Mouse (Mus musculus): ENCODE data around the gene Adtrp. TPM values are rescaled to one million over a fixed set of nuclear protein-coding genes. Genes with fewer than 3 reads are reported as not detected.

The Adtrp gene
- polyA plus RNA-seq, 1 experiment: not detected

DNA sequence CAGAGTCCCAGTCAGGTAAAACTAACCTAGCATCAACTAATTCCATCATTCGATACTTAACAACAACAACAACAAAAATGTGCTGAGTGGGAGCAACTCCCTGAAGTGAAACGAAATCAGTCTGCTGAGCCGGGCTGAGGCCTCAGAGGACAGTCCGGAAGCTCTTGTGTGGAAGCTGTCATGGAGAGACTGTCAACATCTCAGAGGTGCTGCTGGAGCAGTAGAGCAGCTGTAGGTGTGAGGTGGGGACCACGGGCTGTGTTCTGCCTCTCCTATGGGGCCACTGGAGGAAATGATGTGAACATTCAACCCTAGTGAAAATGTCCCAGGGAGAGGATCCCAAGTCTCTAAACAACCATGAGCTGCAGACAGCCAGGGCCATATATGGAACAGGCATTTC is 94.4 kb downstream of the Adtrp start:
- TF ChIP-seq TCF3 (IDR thresholded peaks at IDR 0.05; ENCODE audit: insufficient read length, low read depth): no peak
- TF ChIP-seq MYOG (IDR thresholded peaks at IDR 0.05; ENCODE audit: control insufficient read depth in 1 of 3, insufficient read depth in 1 of 3, insufficient read length in 2 of 3, low read depth in 2 of 3): no peak
- no peak for TF ChIP-seq REST (IDR thresholded peaks at IDR 0.05; ENCODE audit: insufficient read depth, insufficient read length)
- TF ChIP-seq TCF12 (IDR thresholded peaks at IDR 0.05; ENCODE audit: insufficient read depth, poor library complexity, severe bottlenecking): no peak
- no peak for TF ChIP-seq MYOD1 (IDR thresholded peaks at IDR 0.05; ENCODE audit: control insufficient read depth in 1 of 3, insufficient read length in 2 of 3, low read depth in 2 of 3)
- no peak for TF ChIP-seq E2F4 (IDR thresholded peaks at IDR 0.05; ENCODE audit: insufficient read depth)
- TF ChIP-seq POLR2A (IDR thresholded peaks at IDR 0.05; ENCODE audit: insufficient read length, low read depth): no peak
- no peak for TF ChIP-seq MAX (IDR thresholded peaks at IDR 0.05; ENCODE audit: low read depth)
- no peak for TF ChIP-seq SRF (IDR thresholded peaks at IDR 0.05; ENCODE audit: control insufficient read depth, insufficient read length, low read depth)
- TF ChIP-seq USF1 (IDR thresholded peaks at IDR 0.05; ENCODE audit: low read depth): no peak
- no peak for TF ChIP-seq POLR2AphosphoS2 (IDR thresholded peaks at IDR 0.05; ENCODE audit: insufficient read length, low read depth)
- TF ChIP-seq CEBPB (IDR thresholded peaks at IDR 0.05; ENCODE audit: insufficient read depth, poor library complexity, severe bottlenecking): no peak
- Histone ChIP-seq H3K27me3 (ENCODE audit: control insufficient read depth, insufficient read depth, insufficient read length) (no peaks in the 10 kb centered on the region), H3K36me3 (ENCODE audit: control insufficient read depth, insufficient read depth) (no peaks in the 10 kb centered on the region), H3K79me2 (ENCODE audit: control insufficient read depth, insufficient read depth) (no peaks in the 10 kb centered on the region), H3K4me3 (no peak overlapping the region), H3K4me2 (ENCODE audit: low read depth) (no peak overlapping the region), H3ac (ENCODE audit: control insufficient read depth, insufficient read length) (no peak overlapping the region)

DNA sequence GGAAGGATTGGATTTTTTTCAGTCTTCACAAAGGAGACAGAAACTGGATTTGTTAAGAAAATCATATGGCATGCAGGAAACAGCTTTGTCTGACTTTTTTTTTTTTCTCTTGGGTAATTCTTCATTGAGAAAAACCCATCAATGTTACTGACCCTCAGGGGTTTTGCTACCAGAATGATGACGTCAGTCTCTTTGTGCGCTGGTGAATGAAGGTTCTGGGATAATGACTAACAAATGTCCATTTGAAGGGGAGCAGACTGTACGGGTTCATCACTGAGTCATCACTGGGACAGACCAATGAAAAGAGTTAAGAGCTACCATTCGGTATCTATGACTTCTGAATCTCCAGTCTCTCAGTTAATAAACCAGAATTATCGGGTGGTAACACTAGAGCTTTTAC is 97.0 kb downstream of the Adtrp start:
- TF ChIP-seq REST (IDR thresholded peaks at IDR 0.05; ENCODE audit: insufficient read depth, insufficient read length): no peak
- no peak for TF ChIP-seq TCF12 (IDR thresholded peaks at IDR 0.05; ENCODE audit: insufficient read depth, poor library complexity, severe bottlenecking)
- no peak for TF ChIP-seq MYOG (IDR thresholded peaks at IDR 0.05; ENCODE audit: control insufficient read depth in 1 of 3, insufficient read depth in 1 of 3, insufficient read length in 2 of 3, low read depth in 2 of 3)
- TF ChIP-seq E2F4 (IDR thresholded peaks at IDR 0.05; ENCODE audit: insufficient read depth): no peak
- TF ChIP-seq MAX (IDR thresholded peaks at IDR 0.05; ENCODE audit: low read depth): no peak
- TF ChIP-seq MYOD1 (IDR thresholded peaks at IDR 0.05; ENCODE audit: control insufficient read depth in 1 of 3, insufficient read length in 2 of 3, low read depth in 2 of 3): no peak
- TF ChIP-seq TCF3 (IDR thresholded peaks at IDR 0.05; ENCODE audit: insufficient read length, low read depth): no peak
- no peak for TF ChIP-seq CEBPB (IDR thresholded peaks at IDR 0.05; ENCODE audit: insufficient read depth, poor library complexity, severe bottlenecking)
- TF ChIP-seq SRF (IDR thresholded peaks at IDR 0.05; ENCODE audit: control insufficient read depth, insufficient read length, low read depth): no peak
- no peak for TF ChIP-seq USF1 (IDR thresholded peaks at IDR 0.05; ENCODE audit: low read depth)
- no peak for TF ChIP-seq POLR2AphosphoS2 (IDR thresholded peaks at IDR 0.05; ENCODE audit: insufficient read length, low read depth)
- TF ChIP-seq POLR2A (IDR thresholded peaks at IDR 0.05; ENCODE audit: insufficient read length, low read depth): no peak
- Histone ChIP-seq H3K27me3 (ENCODE audit: control insufficient read depth, insufficient read depth, insufficient read length) (no peaks in the 10 kb centered on the region), H3ac (ENCODE audit: control insufficient read depth, insufficient read length) (no peak overlapping the region), H3K4me2 (ENCODE audit: low read depth) (no peak overlapping the region), H3K4me3 (no peak overlapping the region), H3K79me2 (ENCODE audit: control insufficient read depth, insufficient read depth) (no peaks in the 10 kb centered on the region), H3K36me3 (ENCODE audit: control insufficient read depth, insufficient read depth) (no peaks in the 10 kb centered on the region)

DNA sequence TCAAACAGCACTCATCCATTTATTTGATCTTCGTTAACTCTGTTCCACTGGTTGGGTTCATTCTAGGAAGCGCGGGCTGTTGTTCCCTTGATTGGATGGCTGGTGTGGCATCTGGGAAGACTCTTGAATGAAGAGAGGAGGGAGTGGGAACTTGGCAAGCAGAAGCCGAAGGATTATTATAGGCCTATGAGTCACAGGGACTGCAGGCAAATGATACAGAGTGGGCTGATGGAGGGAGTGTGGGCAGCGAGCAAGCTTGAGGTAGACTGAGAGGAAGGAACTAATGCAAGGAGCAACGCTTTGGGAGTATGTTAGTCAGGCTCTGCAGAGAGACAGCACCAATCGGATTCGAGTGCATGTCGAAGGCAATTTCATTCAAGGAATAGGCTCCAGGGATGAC is 98.6 kb downstream of the Adtrp start:
- no peak for TF ChIP-seq CEBPB (IDR thresholded peaks at IDR 0.05; ENCODE audit: insufficient read depth, poor library complexity, severe bottlenecking)
- no peak for TF ChIP-seq MYOD1 (IDR thresholded peaks at IDR 0.05; ENCODE audit: control insufficient read depth in 1 of 3, insufficient read length in 2 of 3, low read depth in 2 of 3)
- TF ChIP-seq SRF (IDR thresholded peaks at IDR 0.05; ENCODE audit: control insufficient read depth, insufficient read length, low read depth): no peak
- no peak for TF ChIP-seq REST (IDR thresholded peaks at IDR 0.05; ENCODE audit: insufficient read depth, insufficient read length)
- TF ChIP-seq TCF12 (IDR thresholded peaks at IDR 0.05; ENCODE audit: insufficient read depth, poor library complexity, severe bottlenecking): no peak
- TF ChIP-seq USF1 (IDR thresholded peaks at IDR 0.05; ENCODE audit: low read depth): no peak
- no peaks in the 10 kb centered on the region for H3K27me3 ChIP-seq (ENCODE audit: control insufficient read depth, insufficient read depth, insufficient read length)
- no peak overlapping the region for H3ac ChIP-seq (ENCODE audit: control insufficient read depth, insufficient read length)
- no peaks in the 10 kb centered on the region for H3K36me3 ChIP-seq (ENCODE audit: control insufficient read depth, insufficient read depth)
- no peak overlapping the region for H3K4me3 ChIP-seq
- H3K4me2 ChIP-seq (ENCODE audit: low read depth): peak overlapping the region; percentile 57
- H3K79me2 ChIP-seq (ENCODE audit: control insufficient read depth, insufficient read depth): no peaks in the 10 kb centered on the region

DNA sequence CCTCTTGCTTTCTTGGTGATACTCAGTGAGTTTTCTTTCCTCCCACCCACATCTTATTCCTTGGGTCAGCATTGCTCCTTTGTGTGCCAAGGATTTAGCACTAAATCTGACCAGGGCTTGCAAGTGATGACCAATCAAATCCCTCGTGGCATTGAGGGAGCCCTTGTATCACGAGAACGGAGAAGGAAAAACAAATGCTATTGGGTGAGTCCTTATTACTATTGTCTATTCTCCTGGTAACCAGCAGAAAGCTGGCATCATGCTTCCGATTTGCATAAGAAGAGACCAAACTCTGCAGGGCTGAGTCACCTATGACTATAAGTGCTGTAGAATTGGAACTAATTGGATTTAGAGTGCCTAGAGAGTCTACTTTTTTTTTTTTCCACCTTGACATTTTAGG is 99.8 kb downstream of the Adtrp start:
- Histone ChIP-seq H3K4me2 (ENCODE audit: low read depth) (no peak overlapping the region), H3K4me3 (no peak overlapping the region), H3K36me3 (ENCODE audit: control insufficient read depth, insufficient read depth) (no peaks in the 10 kb centered on the region), H3K27me3 (ENCODE audit: control insufficient read depth, insufficient read depth, insufficient read length) (no peaks in the 10 kb centered on the region), H3K79me2 (ENCODE audit: control insufficient read depth, insufficient read depth) (no peaks in the 10 kb centered on the region), H3ac (ENCODE audit: control insufficient read depth, insufficient read length) (no peak overlapping the region)
- no peak for TF ChIP-seq MAX (IDR thresholded peaks at IDR 0.05; ENCODE audit: low read depth)
- TF ChIP-seq TCF12 (IDR thresholded peaks at IDR 0.05; ENCODE audit: insufficient read depth, poor library complexity, severe bottlenecking): no peak
- no peak for TF ChIP-seq MYOG (IDR thresholded peaks at IDR 0.05; ENCODE audit: control insufficient read depth in 1 of 3, insufficient read depth in 1 of 3, insufficient read length in 2 of 3, low read depth in 2 of 3)
- TF ChIP-seq SRF (IDR thresholded peaks at IDR 0.05; ENCODE audit: control insufficient read depth, insufficient read length, low read depth): no peak

DNA sequence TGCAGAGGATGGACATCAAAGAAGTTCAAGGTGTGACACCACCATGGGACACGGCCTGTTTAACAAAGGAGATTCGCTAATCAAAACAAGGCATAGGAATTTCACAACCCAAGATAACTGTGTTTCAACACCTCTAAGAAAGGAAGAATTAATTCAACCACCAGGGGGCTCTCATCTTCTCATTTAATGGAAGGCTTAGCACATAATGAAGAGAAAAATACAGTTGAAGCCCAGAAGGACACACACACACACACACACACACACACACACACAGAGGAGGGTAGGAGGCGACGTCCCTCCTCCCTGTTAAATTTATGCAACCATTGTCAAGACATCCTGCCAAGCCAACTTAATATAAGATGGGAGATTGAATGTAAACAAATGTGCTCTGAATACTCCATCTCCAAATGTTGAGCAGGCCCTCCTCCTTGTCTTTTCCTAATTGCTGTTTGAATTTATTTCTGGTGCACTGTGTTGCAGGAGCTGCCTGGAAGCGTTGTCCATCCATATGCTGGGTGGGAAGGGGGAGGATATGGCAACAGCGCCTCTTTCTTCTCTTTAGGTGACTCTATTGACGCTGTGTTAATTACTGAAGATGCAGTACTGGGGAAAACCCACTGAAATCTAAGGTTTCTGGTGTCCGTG is 100.4 kb downstream of the Adtrp start:
- no peak overlapping the region for H3K4me2 ChIP-seq (ENCODE audit: low read depth)
- H3K36me3 ChIP-seq (ENCODE audit: control insufficient read depth, insufficient read depth): no peaks in the 10 kb centered on the region
- TF ChIP-seq MYOD1 (IDR thresholded peaks at IDR 0.05; ENCODE audit: control insufficient read depth in 1 of 3, insufficient read length in 2 of 3, low read depth in 2 of 3): no peak
- no peak for TF ChIP-seq TCF3 (IDR thresholded peaks at IDR 0.05; ENCODE audit: insufficient read length, low read depth)
- no peak for TF ChIP-seq USF1 (IDR thresholded peaks at IDR 0.05; ENCODE audit: low read depth)
- no peak for TF ChIP-seq REST (IDR thresholded peaks at IDR 0.05; ENCODE audit: insufficient read depth, insufficient read length)
- no peak for TF ChIP-seq SRF (IDR thresholded peaks at IDR 0.05; ENCODE audit: control insufficient read depth, insufficient read length, low read depth)
- TF ChIP-seq POLR2AphosphoS2 (IDR thresholded peaks at IDR 0.05; ENCODE audit: insufficient read length, low read depth): no peak
- no peak for TF ChIP-seq MYOG (IDR thresholded peaks at IDR 0.05; ENCODE audit: control insufficient read depth in 1 of 3, insufficient read depth in 1 of 3, insufficient read length in 2 of 3, low read depth in 2 of 3)
- TF ChIP-seq MAX (IDR thresholded peaks at IDR 0.05; ENCODE audit: low read depth): no peak
- TF ChIP-seq TCF12 (IDR thresholded peaks at IDR 0.05; ENCODE audit: insufficient read depth, poor library complexity, severe bottlenecking): no peak
- no peak for TF ChIP-seq CEBPB (IDR thresholded peaks at IDR 0.05; ENCODE audit: insufficient read depth, poor library complexity, severe bottlenecking)
- no peak for TF ChIP-seq E2F4 (IDR thresholded peaks at IDR 0.05; ENCODE audit: insufficient read depth)
- TF ChIP-seq POLR2A (IDR thresholded peaks at IDR 0.05; ENCODE audit: insufficient read length, low read depth): no peak
- no peaks in the 10 kb centered on the region for H3K27me3 ChIP-seq (ENCODE audit: control insufficient read depth, insufficient read depth, insufficient read length)
- no peaks in the 10 kb centered on the region for H3K79me2 ChIP-seq (ENCODE audit: control insufficient read depth, insufficient read depth)
- H3ac ChIP-seq (ENCODE audit: control insufficient read depth, insufficient read length): no peak overlapping the region
- no peak overlapping the region for H3K4me3 ChIP-seq
